Mouse (Mus musculus) brain, embryonic 14.5 days (tissue): ENCODE measurements at regions not wholly inside any gene's neighbourhood (a gene's known extent, or its start where the extent isn't known, plus 50 kb on each side); places are given as distances from the start of the nearest gene placed in this dataset.
"Not testable (repeated sequence)": the region's sequence is repeated elsewhere in the genome, so short reads cannot be mapped to it uniquely, and the experiment has no call there.

Experiments
- DNase-seq: peaks from one replicate; pipeline ENCODE4 v3.0.0-alpha.2; 2011; ENCODE audit warnings: low read depth
- CTCF ChIP-seq: fragments of 200-500 bp; IDR thresholded peaks from 2 replicates; pipeline ENCODE4 v1.5.1; 2012; ENCODE audit warnings: inconsistent platforms, mild to moderate bottlenecking, moderate library complexity, borderline replicate concordance; ENCODE audit not compliant: insufficient read depth, insufficient read length; ENCODE audit errors: extremely low read depth
- POLR2A ChIP-seq: fragments of 200-500 bp; IDR thresholded peaks from 2 replicates; pipeline ENCODE4 v1.6.1; 2012; ENCODE audit warnings: mild to moderate bottlenecking, inconsistent platforms, borderline replicate concordance; ENCODE audit not compliant: poor library complexity, insufficient read depth, insufficient read length, severe bottlenecking; ENCODE audit errors: extremely low read depth

DNA sequence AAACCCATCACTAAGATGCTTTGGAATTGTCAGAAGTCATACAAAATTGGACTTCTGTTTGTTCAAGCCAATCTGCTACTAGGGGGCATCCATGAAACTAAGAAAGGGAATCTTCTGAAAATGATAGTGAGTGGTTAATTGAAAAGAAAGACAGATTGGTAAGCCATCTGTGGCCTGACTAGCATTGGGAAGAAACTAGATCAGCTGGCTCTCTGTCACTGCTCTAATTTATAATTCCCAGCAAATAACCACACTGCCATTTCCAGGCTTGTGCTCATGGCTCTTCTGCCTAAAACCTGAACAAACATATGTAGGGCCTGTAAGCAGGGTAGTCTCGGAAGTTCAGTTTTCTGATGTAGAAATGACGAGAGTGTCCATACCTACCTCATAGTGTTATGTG is 569.8 kb downstream of the Pcdh19 start:
- peak; percentile 51 for DNase-seq
- no peak for TF ChIP-seq POLR2A
- no peak for TF ChIP-seq CTCF

DNA sequence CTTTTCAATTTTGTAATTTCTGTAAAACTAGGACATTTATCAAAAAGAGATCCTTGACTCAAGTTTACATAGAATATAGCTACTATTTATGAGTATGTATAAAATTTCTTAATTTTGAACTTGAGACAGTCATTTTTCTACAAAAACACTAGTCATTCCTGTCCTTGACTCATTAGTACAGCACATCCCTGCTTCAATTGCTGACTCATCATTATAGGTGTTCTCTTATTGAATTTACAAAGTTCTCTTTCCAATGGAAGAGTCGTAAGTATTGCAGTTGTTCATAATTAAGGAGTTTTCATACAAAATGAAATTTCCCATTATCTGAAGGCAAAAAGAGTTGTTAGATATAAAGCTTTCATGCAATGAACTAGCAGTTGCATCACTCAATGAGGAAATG is 578.6 kb downstream of the Pcdh19 start:
- TF ChIP-seq CTCF, result no peak
- TF ChIP-seq POLR2A, result no peak
- DNase-seq, result no peak

DNA sequence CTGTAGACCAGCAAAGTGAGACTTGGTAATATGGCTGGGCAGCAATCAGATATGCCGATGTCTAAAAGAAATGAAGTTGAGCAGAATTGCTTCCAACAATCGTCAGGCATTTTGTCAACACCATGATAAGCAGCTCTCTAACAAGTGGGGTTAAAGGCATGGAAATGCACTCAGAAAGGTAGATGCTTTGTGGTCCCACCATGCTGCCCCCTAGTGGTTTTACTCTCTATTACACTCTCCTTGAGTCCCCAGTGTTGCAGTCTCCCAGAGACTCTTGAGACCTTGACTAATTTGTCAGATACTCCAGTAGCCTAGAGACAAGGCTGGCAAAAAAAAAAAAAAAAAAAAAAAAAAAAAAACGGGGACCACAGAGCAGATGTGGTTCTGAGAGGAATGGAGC is 595.8 kb downstream of the Pcdh19 start:
- no peak for DNase-seq
- no peak for TF ChIP-seq POLR2A
- no peak for TF ChIP-seq CTCF

DNA sequence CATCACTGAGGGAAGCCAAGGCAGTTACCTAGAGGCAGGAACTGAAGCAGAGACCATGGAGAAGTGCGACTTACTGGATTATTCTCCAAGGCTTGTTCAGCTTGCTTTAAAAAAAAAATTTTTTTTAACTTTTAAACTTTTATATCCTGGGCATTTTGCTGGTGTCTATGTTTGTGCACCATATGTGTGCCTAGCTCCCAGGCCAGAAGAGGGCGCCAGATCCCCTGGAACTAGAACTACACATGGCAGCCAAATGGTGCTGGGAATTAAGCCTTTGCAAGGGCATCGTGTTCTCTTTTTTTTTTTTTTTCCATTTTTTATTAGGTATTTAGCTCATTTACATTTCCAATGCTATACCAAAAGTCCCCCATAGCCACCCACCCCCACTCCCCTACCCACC is 624.7 kb downstream of the Pcdh19 start:
- DNase-seq, result not testable (repeated sequence)
